Comparison of ENCODE assay signal across 9 mouse cellular contexts in genomic region chr2:157375794-157376757, GRCm38 (mm10). TPM values are rescaled to one million over a fixed set of nuclear protein-coding genes. Genes with fewer than 3 reads are reported as not detected.
DNase-seq lines count a peak whose midpoint lies in the region; ATAC-seq and TF ChIP-seq lines count a peak whose summit lies in the region.
"Had no signal": no experiment of that assay in that cellular context is flagged by ENCODE, and none has a peak within 500 bp of the region (broad histone marks: within the 10 kb centered on the region; RNA-seq: fewer than 3 reads in every experiment).

No protein-coding gene starts in this region.

- peak overlapping the region; percentile 7; the same call in 1 of the 2 replicates for H3K9ac ChIP-seq in forebrain, postnatal 0 days
- H3K9ac ChIP-seq in midbrain, embryonic 13.5 days (replicated peaks), result peak overlapping the region; percentile 43

- DNase-seq in adrenal gland, postnatal 10 days, result peak; percentile 22
- DNase-seq in adrenal gland, postnatal 25 days, result no peak
- peak; percentile 99 for DNase-seq in R1 (ENCODE audit: low read depth, low spot score)
- no peak for DNase-seq in forebrain, postnatal 0 days
- DNase-seq in urinary bladder, postnatal 14 days (ENCODE audit: low spot score), result no peak
- no peak for DNase-seq in kidney, adult 9 months
- DNase-seq in thymus, postnatal 10 days (ENCODE audit: low spot score in 2 of 2), result no peak

- peaks cover 10% of the 10 kb centered on the region for H3K36me3 ChIP-seq in forebrain, postnatal 0 days (ENCODE audit: insufficient read depth)
- H3K36me3 ChIP-seq in midbrain, embryonic 13.5 days, result peaks cover 19% of the 10 kb centered on the region

- no peak for TF ChIP-seq CTCF in forebrain, postnatal 0 days (IDR thresholded peaks at IDR 0.05; ENCODE audit: low read depth)

- peak; percentile 55; the same call in 1 of the 2 replicates for ATAC-seq in forebrain, postnatal 0 days
- ATAC-seq in midbrain, embryonic 13.5 days, result peak; percentile 50; the same call in 1 of the 2 replicates

- H3K27ac ChIP-seq in forebrain, postnatal 0 days (ENCODE audit: low read depth, low read length), result no peak overlapping the region
- peak overlapping the region; percentile 15; the same call in 1 of the 2 replicates for H3K27ac ChIP-seq in midbrain, embryonic 13.5 days

- 0 out of 2 replicates have a peak overlapping the region, but pooled peaks have one; percentile 17 for H3K4me2 ChIP-seq in forebrain, postnatal 0 days (ENCODE audit: low read depth)
- peak overlapping the region; percentile 19 for H3K4me2 ChIP-seq in midbrain, embryonic 13.5 days (replicated peaks)

- no peaks in the 10 kb centered on the region for H3K9me3 ChIP-seq in forebrain, postnatal 0 days (ENCODE audit: low read length)
- no peaks in the 10 kb centered on the region for H3K9me3 ChIP-seq in midbrain, embryonic 13.5 days

- H3K4me3 ChIP-seq in forebrain, postnatal 0 days (ENCODE audit: low read depth, low read length), result peak overlapping the region; percentile 5; the same call in 1 of the 2 replicates
- no peak overlapping the region for H3K4me3 ChIP-seq in midbrain, embryonic 13.5 days (replicated peaks)

- WGBS in forebrain, postnatal 0 days, result 13% methylated on average over 14 of the region's 14 CpGs
- WGBS in midbrain, embryonic 13.5 days, result 9% methylated on average over 14 of the region's 14 CpGs

- peaks cover 10% of the 10 kb centered on the region for H3K4me1 ChIP-seq in forebrain, postnatal 0 days (ENCODE audit: insufficient read depth)
- peaks cover 24% of the 10 kb centered on the region for H3K4me1 ChIP-seq in midbrain, embryonic 13.5 days (replicated peaks)

- no peaks in the 10 kb centered on the region for H3K27me3 ChIP-seq in forebrain, postnatal 0 days (ENCODE audit: insufficient read depth, low read length)
- no peaks in the 10 kb centered on the region for H3K27me3 ChIP-seq in midbrain, embryonic 13.5 days

RNA-seq across cellular contexts. Expression of gene Manbal, which starts 8.7 kb away (rescaled TPM):
- 10 to 100 TPM; 34.8 to 35.7 TPM for total RNA-seq in adrenal gland, postnatal 10 days (2021)
- 32.3 and 34.6 TPM in 2 replicates for total RNA-seq in adrenal gland, postnatal 25 days (2021)
- 69.9 and 73.6 TPM in 2 replicates for total RNA-seq in forebrain, postnatal 0 days (2014; rRNA removed)
- polyA plus RNA-seq in forebrain, postnatal 0 days (2015; fragmentation: Nextera tagmentation; extraction: Ambion mirVana), result 139 TPM in 2 replicates
- 88.1 and 91.0 TPM in 2 replicates for polyA plus RNA-seq in midbrain, embryonic 13.5 days (2015; fragmentation: Nextera tagmentation; extraction: Ambion mirVana)

RNA-seq across cellular contexts. Expression of gene Ghrh, which starts 28.8 kb away (rescaled TPM):
- total RNA-seq in adrenal gland, postnatal 10 days (2021), result not detected
- total RNA-seq in adrenal gland, postnatal 25 days (2021), result not detected in 2 replicates
- 1.5 and 1.7 TPM in 2 replicates for total RNA-seq in forebrain, postnatal 0 days (2014; rRNA removed)
- 0.74 and 2.8 TPM in 2 replicates for polyA plus RNA-seq in forebrain, postnatal 0 days (2015; fragmentation: Nextera tagmentation; extraction: Ambion mirVana)
- polyA plus RNA-seq in midbrain, embryonic 13.5 days (2015; fragmentation: Nextera tagmentation; extraction: Ambion mirVana), result 1.6 and 3.4 TPM in 2 replicates
- total RNA-seq: left cerebral cortex, postnatal 25 days had no signal

RNA-seq across cellular contexts. Expression of gene Src, which starts 42.2 kb away (rescaled TPM):
- 10 to 100 TPM; 18.9 to 21.8 TPM for total RNA-seq in adrenal gland, postnatal 10 days (2021)
- total RNA-seq in adrenal gland, postnatal 25 days (2021), result 18.1 and 19.4 TPM in 2 replicates
- 96.0 and 124 TPM in 2 replicates for total RNA-seq in forebrain, postnatal 0 days (2014; rRNA removed)
- 22.8 and 29.1 TPM in 2 replicates for polyA plus RNA-seq in forebrain, postnatal 0 days (2015; fragmentation: Nextera tagmentation; extraction: Ambion mirVana)
- polyA plus RNA-seq in midbrain, embryonic 13.5 days (2015; fragmentation: Nextera tagmentation; extraction: Ambion mirVana), result 31.6 and 39.1 TPM in 2 replicates

Comparison
In these comparisons a context has a peak if more than half of its experiments do, and no peak if none do; other contexts are left out.
1. DNase-seq: peak in adrenal gland, postnatal 10 days (single experiment) and R1 (single experiment); none in adrenal gland, postnatal 25 days (single experiment), forebrain, postnatal 0 days (single experiment), urinary bladder, postnatal 14 days (single experiment), kidney, adult 9 months (single experiment) and thymus, postnatal 10 days (0 of 2).